Mouse (Mus musculus) thymus, adult 2 months (tissue): ENCODE data around the gene Pdcl2.

Experiments used
- CTCF ChIP-seq: fragments of 200-500 bp; IDR thresholded peaks from 2 replicates; pipeline ENCODE4 v1.5.1; 2012; ENCODE audit warnings: mild to moderate bottlenecking, control low read depth, low read length, moderate library complexity, borderline replicate concordance; ENCODE audit not compliant: control insufficient read depth, poor library complexity, insufficient read depth; ENCODE audit errors: extremely low read depth
- POLR2A ChIP-seq: fragments of 200-500 bp; IDR thresholded peaks from 2 replicates; pipeline ENCODE4 v1.6.1; 2012; ENCODE audit warnings: mild to moderate bottlenecking, low read length, control low read depth, moderate library complexity; ENCODE audit not compliant: control insufficient read depth, poor library complexity, insufficient read depth; ENCODE audit errors: extremely low read depth

DNA sequence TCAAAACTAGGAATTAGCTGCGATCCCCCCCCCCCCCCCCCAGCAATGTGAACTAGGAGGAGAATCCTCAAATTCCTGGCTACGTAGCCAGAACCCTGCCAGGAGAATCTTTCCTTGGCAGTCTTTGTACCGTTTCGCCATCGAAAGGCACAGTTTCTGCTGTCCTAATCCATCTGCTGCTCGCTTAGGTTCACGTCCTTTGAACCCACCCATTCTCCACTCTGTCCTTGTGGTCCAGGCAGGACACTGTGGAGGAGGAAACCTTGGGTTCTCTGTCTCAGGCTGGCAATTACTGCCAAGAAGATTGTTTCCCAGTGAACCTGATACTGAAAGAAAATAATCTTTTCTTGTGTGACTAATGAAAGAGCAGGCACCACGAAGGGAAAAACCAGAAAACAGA, 25.3 kb downstream of the Pdcl2 start:
- no peak for TF ChIP-seq CTCF
- no peak for TF ChIP-seq POLR2A
